Mouse (Mus musculus): Measurements from ENCODE around the gene Gfod1. TPM values are rescaled to one million over a fixed set of nuclear protein-coding genes. Genes with fewer than 3 reads are reported as not detected.

The Gfod1 gene
- polyA plus RNA-seq, 1 experiment from 2014 or later = 1.2 TPM

DNA sequence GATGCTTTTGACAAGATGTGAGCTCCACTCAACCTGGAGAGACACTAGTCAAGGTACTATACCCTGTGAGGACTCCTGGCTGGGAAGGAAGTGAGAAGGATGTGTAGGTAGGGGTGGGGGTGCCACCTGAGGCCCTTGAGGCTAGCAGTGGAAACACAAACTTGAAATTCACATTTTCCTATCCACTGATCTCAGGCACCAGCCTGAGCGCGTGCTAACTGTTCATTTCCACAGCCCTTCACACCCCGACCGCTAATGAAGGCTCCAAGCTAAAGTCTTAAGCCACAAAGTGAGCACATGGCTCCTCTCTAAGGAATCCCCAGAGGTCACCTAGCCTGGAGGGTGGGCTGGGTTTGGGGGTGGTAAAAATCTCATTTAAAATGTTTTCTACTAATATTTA lies 57.1 kb downstream of the Gfod1 start:
- H3K4me3 ChIP-seq (ENCODE audit: low read length) = no peak overlapping the region
- H3K4me1 ChIP-seq (replicated peaks; ENCODE audit: control insufficient read depth, insufficient read depth, low read length) = peaks cover 12% of the 10 kb centered on the region
- H3K27me3 ChIP-seq (ENCODE audit: control insufficient read depth, insufficient read depth, low read depth, low read length) = no peaks in the 10 kb centered on the region
- no peak overlapping the region for H3K4me2 ChIP-seq (ENCODE audit: low read depth, low read length)
- 95% methylated on average over 4 of the region's 4 CpGs for whole genome bisulfite sequencing
- no peaks in the 10 kb centered on the region for H3K36me3 ChIP-seq (ENCODE audit: control insufficient read depth, insufficient read depth, low read length)
- no peaks in the 10 kb centered on the region for H3K9me3 ChIP-seq (ENCODE audit: control insufficient read depth, low read length)
- H3K9ac ChIP-seq (ENCODE audit: low read length) = no peak overlapping the region
- H3K27ac ChIP-seq (ENCODE audit: low read length) = no peak overlapping the region
- ATAC-seq (ENCODE audit: low read depth) = no peak

DNA sequence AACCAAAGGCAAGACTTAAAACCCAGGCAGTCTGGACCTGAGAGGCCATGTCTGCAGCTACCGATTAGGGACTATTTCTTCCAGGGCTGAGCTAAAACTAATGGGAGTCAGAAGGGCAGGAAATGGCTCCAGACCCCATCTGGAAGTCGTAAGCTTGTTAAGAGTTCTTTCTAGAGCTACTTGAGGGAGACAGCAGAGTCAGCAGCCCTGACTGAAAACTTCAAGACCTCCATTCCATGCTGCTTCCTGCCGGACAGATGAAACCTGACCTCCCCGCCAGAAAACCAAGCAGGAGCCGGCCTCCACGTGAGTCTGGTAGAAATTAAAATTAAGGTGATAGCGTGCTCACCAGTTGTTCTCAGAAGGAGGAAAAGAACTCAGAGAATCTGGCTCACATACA lies 60.2 kb downstream of the Gfod1 start:
- Histone ChIP-seq H3K27ac (ENCODE audit: low read length) (peak overlapping the region; percentile 9; the same call in 1 of the 2 replicates), H3K27me3 (ENCODE audit: control insufficient read depth, insufficient read depth, low read depth, low read length) (no peaks in the 10 kb centered on the region), H3K4me3 (ENCODE audit: low read length) (no peak overlapping the region), H3K9me3 (ENCODE audit: control insufficient read depth, low read length) (no peaks in the 10 kb centered on the region), H3K4me1 (replicated peaks; ENCODE audit: control insufficient read depth, insufficient read depth, low read length) (peaks cover 17% of the 10 kb centered on the region), H3K36me3 (ENCODE audit: control insufficient read depth, insufficient read depth, low read length) (no peaks in the 10 kb centered on the region), H3K4me2 (ENCODE audit: low read depth, low read length) (no peak overlapping the region), H3K9ac (ENCODE audit: low read length) (no peak overlapping the region)
- WGBS = 29% methylated on average over 7 of the region's 7 CpGs
- ATAC-seq (ENCODE audit: low read depth) = no peak

DNA sequence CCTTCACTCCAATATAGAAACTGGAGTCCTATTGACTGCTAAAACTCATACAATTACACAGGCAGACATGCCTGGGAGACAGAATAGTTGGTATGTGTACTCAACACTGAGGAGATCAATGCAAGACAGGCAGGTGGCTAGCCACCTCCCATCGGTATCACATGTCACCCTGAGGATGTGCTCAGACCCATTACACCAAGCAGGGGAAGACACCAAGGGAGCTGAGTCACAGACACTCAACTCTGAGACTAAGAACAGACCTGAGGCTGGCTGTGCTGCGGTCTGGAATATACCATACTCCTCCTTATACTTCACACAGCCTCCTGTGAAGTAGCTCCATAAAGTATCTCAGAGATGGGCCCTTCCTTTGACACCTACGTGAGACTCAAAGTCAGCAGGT lies 60.7 kb downstream of the Gfod1 start:
- Histone ChIP-seq H3K4me3 (ENCODE audit: low read length) (no peak overlapping the region), H3K9me3 (ENCODE audit: control insufficient read depth, low read length) (no peaks in the 10 kb centered on the region), H3K36me3 (ENCODE audit: control insufficient read depth, insufficient read depth, low read length) (no peaks in the 10 kb centered on the region), H3K9ac (ENCODE audit: low read length) (no peak overlapping the region), H3K27me3 (ENCODE audit: control insufficient read depth, insufficient read depth, low read depth, low read length) (no peaks in the 10 kb centered on the region), H3K4me2 (ENCODE audit: low read depth, low read length) (no peak overlapping the region), H3K4me1 (replicated peaks; ENCODE audit: control insufficient read depth, insufficient read depth, low read length) (peaks cover 17% of the 10 kb centered on the region), H3K27ac (ENCODE audit: low read length) (no peak overlapping the region)
- no peak for ATAC-seq (ENCODE audit: low read depth)
- 91% methylated on average over 3 of the region's 3 CpGs for WGBS

DNA sequence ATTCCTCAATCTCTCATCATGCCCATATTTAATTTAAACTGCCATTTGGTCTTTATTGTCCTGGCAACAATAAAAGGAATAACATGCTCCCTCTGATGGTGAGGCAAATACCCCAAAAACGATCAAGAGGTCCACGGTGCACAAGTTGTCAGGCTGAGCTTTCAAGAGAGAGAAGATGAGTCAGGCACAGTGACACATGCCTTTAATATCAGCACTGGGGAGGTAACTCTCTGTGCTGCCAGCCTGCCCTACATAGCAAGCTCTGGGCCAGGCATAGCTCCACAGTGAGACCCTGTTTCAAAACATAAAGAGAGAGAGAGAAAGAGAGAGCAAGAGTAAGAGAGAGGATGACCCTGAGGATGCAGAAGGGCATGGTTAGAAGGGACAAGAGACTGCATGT lies 62.2 kb downstream of the Gfod1 start:
- Histone ChIP-seq H3K36me3 (ENCODE audit: control insufficient read depth, insufficient read depth, low read length) (no peaks in the 10 kb centered on the region), H3K4me3 (ENCODE audit: low read length) (no peak overlapping the region), H3K27ac (ENCODE audit: low read length) (no peak overlapping the region), H3K9ac (ENCODE audit: low read length) (no peak overlapping the region), H3K4me2 (ENCODE audit: low read depth, low read length) (no peak overlapping the region), H3K27me3 (ENCODE audit: control insufficient read depth, insufficient read depth, low read depth, low read length) (no peaks in the 10 kb centered on the region), H3K9me3 (ENCODE audit: control insufficient read depth, low read length) (no peaks in the 10 kb centered on the region), H3K4me1 (replicated peaks; ENCODE audit: control insufficient read depth, insufficient read depth, low read length) (peaks cover 26% of the 10 kb centered on the region)
- 77% methylated on average over 2 of the region's 2 CpGs for WGBS
- no peak for ATAC-seq (ENCODE audit: low read depth)

DNA sequence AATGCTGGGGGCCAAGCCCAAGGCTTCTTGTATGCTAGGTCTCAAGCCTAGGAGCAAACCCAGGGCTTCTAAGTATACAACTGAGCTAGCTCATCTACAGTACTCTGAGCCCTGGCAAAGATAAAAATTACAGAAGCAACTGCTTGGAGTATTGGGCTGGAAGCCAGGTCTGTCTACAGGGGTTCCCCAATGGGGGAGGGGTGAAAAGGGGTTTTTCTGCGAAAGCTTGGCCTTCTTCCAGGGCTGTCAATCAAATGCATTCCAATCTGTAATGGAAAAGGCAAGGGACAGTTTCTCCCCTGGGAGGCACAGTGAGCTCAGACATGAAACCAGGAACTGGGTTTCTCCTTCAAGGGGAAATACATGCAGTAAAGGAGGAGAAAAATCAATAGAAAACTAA lies 62.9 kb downstream of the Gfod1 start:
- H3K36me3 ChIP-seq (ENCODE audit: control insufficient read depth, insufficient read depth, low read length) = no peaks in the 10 kb centered on the region
- H3K4me3 ChIP-seq (ENCODE audit: low read length) = no peak overlapping the region
- H3K4me2 ChIP-seq (ENCODE audit: low read depth, low read length) = no peak overlapping the region
- 11% methylated on average over 1 of the region's 1 CpGs for WGBS
- no peaks in the 10 kb centered on the region for H3K9me3 ChIP-seq (ENCODE audit: control insufficient read depth, low read length)
- ATAC-seq (ENCODE audit: low read depth) = no peak
- 0 out of 2 replicates have a peak overlapping the region, but pooled peaks have one; percentile 24 for H3K27ac ChIP-seq (ENCODE audit: low read length)
- no peaks in the 10 kb centered on the region for H3K27me3 ChIP-seq (ENCODE audit: control insufficient read depth, insufficient read depth, low read depth, low read length)
- H3K4me1 ChIP-seq (replicated peaks; ENCODE audit: control insufficient read depth, insufficient read depth, low read length) = peaks cover 26% of the 10 kb centered on the region
- H3K9ac ChIP-seq (ENCODE audit: low read length) = no peak overlapping the region

DNA sequence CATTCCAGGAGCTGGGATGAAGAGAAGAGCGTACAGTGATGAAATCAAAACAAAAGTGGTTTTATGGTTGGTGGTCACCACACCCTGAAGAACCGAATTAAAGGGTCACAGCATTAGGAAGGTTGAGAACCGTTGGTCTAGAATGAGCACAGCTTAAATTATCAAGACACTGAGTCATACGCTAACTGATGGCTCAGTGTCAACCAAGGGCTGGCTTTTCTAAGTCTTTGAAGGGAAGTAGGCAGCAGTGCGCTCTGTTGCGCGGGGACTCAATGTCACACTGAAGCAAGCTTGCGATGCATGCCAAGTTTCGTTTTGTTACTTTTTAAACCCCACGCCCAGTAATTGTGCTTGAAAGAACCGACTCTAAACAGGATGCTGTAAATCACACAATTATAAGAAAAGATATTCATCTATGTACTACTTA lies 64.2 kb downstream of the Gfod1 start:
- no peaks in the 10 kb centered on the region for H3K27me3 ChIP-seq (ENCODE audit: control insufficient read depth, insufficient read depth, low read depth, low read length)
- H3K4me3 ChIP-seq (ENCODE audit: low read length) = no peak overlapping the region
- 53% methylated on average over 11 of the region's 11 CpGs for whole genome bisulfite sequencing
- no peaks in the 10 kb centered on the region for H3K36me3 ChIP-seq (ENCODE audit: control insufficient read depth, insufficient read depth, low read length)
- no peaks in the 10 kb centered on the region for H3K9me3 ChIP-seq (ENCODE audit: control insufficient read depth, low read length)
- no peak overlapping the region for H3K4me2 ChIP-seq (ENCODE audit: low read depth, low read length)
- H3K4me1 ChIP-seq (replicated peaks; ENCODE audit: control insufficient read depth, insufficient read depth, low read length) = peaks cover 37% of the 10 kb centered on the region
- H3K9ac ChIP-seq (ENCODE audit: low read length) = no peak overlapping the region
- H3K27ac ChIP-seq (ENCODE audit: low read length) = peak overlapping the region; percentile 39
- peak; percentile 41 for ATAC-seq (ENCODE audit: low read depth)

DNA sequence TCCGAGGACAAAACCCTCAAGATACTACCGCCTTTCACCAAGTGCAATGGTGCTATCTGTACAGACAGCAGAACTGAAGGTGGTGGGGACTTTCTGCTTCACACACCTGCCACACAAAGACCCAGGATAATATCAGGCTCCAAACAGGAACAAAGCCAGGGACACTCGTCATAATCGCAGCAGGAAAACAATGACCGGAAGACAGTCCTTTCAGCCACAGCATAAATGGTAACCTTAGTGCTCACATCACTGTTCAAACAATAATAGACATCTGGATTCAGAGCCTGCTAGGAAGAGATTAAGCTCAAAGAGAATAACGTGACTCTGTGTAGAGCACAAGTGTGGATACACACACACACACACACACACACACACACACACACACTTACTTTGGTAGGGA lies 67.3 kb downstream of the Gfod1 start:
- H3K36me3 ChIP-seq (ENCODE audit: control insufficient read depth, insufficient read depth, low read length) = no peaks in the 10 kb centered on the region
- H3K9me3 ChIP-seq (ENCODE audit: control insufficient read depth, low read length) = no peaks in the 10 kb centered on the region
- no peak overlapping the region for H3K4me2 ChIP-seq (ENCODE audit: low read depth, low read length)
- H3K4me1 ChIP-seq (replicated peaks; ENCODE audit: control insufficient read depth, insufficient read depth, low read length) = peaks cover 53% of the 10 kb centered on the region
- WGBS = 44% methylated on average over 6 of the region's 6 CpGs
- no peaks in the 10 kb centered on the region for H3K27me3 ChIP-seq (ENCODE audit: control insufficient read depth, insufficient read depth, low read depth, low read length)
- ATAC-seq (ENCODE audit: low read depth) = peak; percentile 40
- peak overlapping the region; percentile 60 for H3K27ac ChIP-seq (ENCODE audit: low read length)
- H3K4me3 ChIP-seq (ENCODE audit: low read length) = no peak overlapping the region
- H3K9ac ChIP-seq (ENCODE audit: low read length) = no peak overlapping the region

DNA sequence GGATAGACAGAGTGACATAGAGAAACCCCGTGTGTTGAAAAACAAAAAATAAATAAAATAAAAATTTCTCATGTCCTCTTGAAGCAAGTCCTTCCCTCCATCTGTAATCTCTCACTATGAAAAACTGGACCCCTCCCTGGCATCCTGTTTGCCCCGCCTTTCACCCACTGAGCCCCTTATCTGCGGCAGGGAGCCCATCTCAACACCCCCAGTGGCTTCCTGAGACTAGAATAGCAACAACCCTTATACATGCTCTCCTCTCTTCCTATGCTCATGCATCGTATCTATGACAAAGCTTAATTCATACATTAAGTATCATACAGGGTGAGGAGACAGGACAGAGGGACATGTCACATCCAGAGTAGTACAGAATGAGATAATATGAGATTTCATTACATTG lies 68.0 kb downstream of the Gfod1 start:
- H3K27ac ChIP-seq (ENCODE audit: low read length) = peak overlapping the region; percentile 60
- no peak overlapping the region for H3K4me3 ChIP-seq (ENCODE audit: low read length)
- H3K4me1 ChIP-seq (replicated peaks; ENCODE audit: control insufficient read depth, insufficient read depth, low read length) = peaks cover 55% of the 10 kb centered on the region
- WGBS = 38% methylated on average over 4 of the region's 4 CpGs
- H3K4me2 ChIP-seq (ENCODE audit: low read depth, low read length) = no peak overlapping the region
- no peak for ATAC-seq (ENCODE audit: low read depth)
- no peaks in the 10 kb centered on the region for H3K36me3 ChIP-seq (ENCODE audit: control insufficient read depth, insufficient read depth, low read length)
- no peaks in the 10 kb centered on the region for H3K27me3 ChIP-seq (ENCODE audit: control insufficient read depth, insufficient read depth, low read depth, low read length)
- no peak overlapping the region for H3K9ac ChIP-seq (ENCODE audit: low read length)
- no peaks in the 10 kb centered on the region for H3K9me3 ChIP-seq (ENCODE audit: control insufficient read depth, low read length)

DNA sequence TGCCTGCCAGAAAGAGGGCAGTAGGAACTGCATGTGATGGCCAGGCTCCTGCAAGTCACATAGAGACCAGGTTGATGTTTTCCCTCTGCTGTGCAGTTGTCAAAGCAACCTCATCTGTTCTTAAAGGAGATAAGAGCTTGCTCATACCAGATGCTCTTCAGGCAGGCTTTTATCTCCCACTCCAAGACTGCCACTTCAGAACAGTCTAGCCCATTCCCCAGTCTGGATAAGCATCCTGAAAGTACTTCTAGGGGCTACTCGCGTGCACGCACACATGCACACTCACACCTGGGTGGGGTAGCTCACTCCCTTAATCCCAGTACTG lies 68.4 kb downstream of the Gfod1 start:
- Histone ChIP-seq H3K27ac (ENCODE audit: low read length) (peak overlapping the region; percentile 56; the same call in 1 of the 2 replicates), H3K9ac (ENCODE audit: low read length) (no peak overlapping the region), H3K4me1 (replicated peaks; ENCODE audit: control insufficient read depth, insufficient read depth, low read length) (peaks cover 55% of the 10 kb centered on the region), H3K4me2 (ENCODE audit: low read depth, low read length) (no peak overlapping the region), H3K9me3 (ENCODE audit: control insufficient read depth, low read length) (no peaks in the 10 kb centered on the region), H3K36me3 (ENCODE audit: control insufficient read depth, insufficient read depth, low read length) (no peaks in the 10 kb centered on the region), H3K4me3 (ENCODE audit: low read length) (no peak overlapping the region), H3K27me3 (ENCODE audit: control insufficient read depth, insufficient read depth, low read depth, low read length) (no peaks in the 10 kb centered on the region)
- no peak for ATAC-seq (ENCODE audit: low read depth)
- 37% methylated on average over 3 of the region's 3 CpGs for WGBS

All from lung, embryonic 16.5 days (tissue).